Mouse (Mus musculus): ENCODE measurements around the gene Tuba1a.
"Not testable (repeated sequence)": the region's sequence is repeated elsewhere in the genome, so short reads cannot be mapped to it uniquely, and the experiment has no call there.

Tuba1a gene

DNA sequence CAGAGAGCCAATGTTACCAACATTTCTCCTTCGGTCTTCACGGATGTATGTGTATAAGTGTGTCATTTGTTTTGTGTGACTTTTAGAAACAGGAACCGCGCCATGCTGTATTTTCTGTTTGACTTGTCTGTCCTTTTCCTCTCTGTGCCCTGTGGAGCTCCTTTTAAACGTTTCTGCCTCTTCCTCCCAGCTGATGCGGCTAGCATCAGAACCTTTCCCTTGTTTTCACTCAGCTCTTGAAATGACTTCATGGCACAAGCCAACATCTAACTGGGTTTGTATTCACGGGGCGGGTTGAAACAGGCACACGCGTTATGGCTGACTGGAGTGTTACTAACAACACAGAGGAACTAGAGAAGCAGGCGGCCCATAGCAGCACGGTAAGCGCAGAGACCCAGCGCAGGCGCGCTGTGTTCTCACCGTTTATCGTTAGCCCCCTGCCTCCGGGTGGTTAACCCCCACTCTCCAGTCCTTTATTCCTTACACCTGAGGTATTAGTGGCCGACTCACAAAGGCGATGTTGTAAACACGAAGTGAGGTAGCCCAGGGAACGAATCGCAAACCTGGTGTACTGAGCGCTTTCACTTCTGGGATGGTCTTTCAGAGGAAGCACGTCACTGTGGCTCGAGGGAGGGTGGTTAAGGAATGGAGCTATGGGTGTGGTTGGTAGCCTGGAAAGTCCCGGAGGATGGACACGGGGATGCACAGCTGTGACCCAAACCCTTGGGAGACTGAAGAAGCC lies 31.9 kb upstream of the Tuba1a start:
- peak; percentile 89 for DNase-seq (ENCODE audit: low read depth)

DNA sequence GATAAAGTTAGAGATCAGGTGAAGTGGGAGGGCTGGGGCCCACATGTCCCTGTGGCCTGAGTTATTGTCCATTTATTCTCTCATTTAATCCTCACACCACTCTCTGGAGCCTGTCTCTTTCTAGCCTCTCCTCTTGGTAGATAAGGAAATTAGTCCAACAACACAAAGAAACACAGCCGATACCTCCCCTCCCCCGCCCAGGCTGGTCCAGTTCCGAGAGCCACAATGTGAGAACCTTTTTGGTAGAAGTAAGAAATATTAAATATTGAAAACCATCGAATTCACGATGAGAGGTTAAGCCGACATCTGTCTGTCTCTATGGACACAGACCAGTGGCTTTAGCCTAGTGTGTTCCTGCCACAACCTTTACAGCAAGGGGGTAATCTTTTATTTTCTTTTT lies 31.2 kb upstream of the Tuba1a start:
- no peak for DNase-seq (ENCODE audit: low read depth)

DNA sequence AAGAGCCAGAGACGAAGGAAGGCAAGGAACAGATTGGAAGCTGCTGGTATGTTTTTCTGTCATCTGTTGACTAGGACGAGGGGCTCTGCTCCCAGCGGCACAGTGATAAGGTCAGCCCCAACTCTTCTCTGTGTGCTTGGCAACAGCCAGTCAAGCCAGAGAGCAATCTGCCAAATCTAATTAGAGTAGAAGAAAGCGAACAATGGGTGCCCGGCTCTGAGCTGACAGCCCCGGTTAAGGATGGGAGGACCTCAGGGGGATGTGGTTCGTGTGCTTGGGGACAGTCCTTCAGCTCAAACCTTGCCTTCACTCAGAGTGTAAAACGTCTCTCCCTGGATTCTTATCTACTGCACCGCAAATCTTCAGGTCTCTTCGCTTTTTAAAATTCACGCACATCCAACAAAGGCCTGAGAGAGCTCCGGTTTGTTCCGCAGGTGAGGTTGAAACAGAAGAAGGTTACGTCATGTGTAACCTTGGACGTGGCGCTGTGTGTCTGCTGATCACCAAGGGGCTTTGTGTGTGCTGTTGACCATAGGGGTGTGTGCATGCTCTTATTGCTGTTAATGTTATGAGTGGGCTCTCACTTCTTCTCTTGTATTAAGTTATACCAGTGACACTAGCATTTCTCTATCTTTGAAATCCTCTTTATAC lies 30.1 kb upstream of the Tuba1a start:
- no peak for DNase-seq (ENCODE audit: low read depth)

DNA sequence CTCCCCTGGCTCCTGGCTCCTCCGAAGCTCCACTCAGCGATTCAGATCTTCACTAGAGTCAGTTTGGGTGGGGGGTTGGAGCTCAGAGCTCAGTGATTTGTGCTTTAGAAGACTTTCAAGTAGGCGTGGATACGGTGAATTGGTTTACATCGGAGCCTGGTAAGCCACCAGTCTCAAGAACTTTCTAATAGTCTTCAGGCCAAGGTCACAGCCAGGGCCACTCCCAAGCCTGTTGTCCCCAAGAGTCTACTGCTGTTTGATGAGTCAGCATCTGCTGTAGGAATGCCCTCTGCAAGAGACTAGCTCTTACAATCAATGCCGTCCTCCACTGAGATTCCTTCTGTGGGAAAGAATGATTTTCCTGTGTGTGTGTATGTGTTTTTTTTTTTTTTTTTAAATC lies 28.6 kb upstream of the Tuba1a start:
- DNase-seq (ENCODE audit: low read depth) = no peak

DNA sequence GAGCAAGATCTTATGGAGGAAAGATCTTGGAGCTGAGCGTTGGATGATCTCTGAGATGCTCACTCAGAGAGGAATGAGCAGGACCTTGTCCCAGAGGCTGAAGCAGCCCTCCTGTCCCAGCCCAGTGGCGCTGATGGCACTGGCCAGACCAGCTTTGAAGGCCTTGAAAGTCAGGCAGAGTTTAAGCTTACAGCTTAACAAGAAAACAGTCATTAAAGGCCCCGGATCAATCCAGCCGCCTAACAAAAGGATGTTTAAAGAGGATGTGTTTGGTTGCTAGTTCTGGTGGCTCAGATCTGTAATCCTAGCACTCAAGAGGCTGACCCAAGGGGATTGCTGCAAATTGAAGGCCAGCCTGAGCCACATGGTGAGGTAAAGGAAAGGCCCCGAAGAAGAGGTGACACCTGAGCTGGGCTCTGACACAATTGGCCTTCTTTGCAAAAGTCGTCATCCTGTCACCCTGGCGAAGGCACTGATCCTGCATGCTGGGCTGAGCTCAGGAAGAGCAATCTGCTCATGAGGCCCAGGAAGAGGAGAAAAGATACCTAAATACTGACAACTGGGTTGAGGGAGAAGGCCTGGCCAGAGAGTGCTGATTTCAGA lies 26.6 kb upstream of the Tuba1a start:
- DNase-seq (ENCODE audit: low read depth) = no peak

DNA sequence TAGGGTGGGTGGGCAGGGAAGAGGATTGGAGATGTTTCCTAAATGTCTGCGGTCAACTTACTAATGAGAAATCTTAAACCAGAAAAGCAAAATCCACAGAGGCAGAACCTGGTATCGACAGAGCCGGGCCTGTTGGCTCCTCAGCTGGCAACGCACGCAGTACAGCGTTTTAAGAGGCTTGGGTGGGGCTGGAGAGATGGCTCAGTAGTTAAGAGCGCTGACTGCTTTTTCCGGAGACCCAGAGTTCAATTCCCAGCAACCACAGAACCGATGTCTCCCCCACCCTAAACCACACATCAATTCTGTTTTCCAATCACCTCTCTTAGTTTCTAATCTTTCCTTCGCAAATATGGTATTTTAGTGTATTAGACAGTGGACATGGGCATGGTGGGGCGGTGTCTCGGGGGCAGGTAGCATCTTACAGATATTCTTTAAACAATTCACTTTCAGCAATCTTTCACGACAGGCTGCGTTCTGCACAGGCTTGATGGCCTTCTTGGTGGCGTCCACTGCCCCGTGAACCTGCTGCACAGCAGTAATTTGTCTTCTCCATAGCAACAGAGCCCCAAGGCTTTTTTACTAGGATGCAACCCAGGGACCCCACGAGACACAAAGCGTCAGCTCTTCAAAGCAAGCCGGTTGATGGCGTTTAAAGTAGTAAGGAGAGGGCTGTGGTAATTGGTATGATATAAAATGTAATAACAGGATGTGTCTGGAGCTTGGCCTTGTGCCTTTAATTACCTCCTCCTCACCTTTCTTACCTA lies 25.1 kb upstream of the Tuba1a start:
- DNase-seq (ENCODE audit: low read depth) = no peak

DNA sequence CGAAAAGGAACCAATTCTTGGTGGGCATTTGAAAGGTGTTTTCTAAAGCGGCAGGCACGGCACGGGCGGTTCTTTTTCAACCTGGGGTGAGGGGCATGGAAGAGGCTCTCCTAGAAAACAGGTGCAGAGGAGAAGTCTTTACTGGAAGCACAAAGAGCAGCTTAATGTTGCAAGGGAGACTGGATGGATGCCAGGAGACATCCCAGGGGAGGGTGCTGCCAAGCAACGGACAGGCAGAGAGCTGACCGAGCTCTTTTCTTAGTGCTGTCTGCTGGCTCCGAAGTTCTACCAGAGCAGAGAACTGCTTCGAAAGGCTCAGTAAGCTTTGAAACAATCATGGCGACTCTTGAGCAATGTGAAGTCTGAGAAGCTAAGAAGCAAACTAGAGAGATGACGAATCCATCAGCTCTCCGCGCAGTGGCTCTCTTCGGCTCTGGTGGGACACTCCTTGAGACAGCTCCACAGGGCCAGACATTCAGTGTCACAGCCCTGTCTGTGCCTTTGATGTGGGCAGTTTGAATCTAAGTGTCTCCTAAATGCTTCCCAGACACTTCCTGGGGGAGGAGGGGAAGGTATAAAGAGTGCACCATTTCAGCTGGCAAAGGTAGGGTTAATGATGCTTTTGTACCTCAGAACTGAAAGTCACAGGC lies 24.4 kb upstream of the Tuba1a start:
- no peak for DNase-seq (ENCODE audit: low read depth)

DNA sequence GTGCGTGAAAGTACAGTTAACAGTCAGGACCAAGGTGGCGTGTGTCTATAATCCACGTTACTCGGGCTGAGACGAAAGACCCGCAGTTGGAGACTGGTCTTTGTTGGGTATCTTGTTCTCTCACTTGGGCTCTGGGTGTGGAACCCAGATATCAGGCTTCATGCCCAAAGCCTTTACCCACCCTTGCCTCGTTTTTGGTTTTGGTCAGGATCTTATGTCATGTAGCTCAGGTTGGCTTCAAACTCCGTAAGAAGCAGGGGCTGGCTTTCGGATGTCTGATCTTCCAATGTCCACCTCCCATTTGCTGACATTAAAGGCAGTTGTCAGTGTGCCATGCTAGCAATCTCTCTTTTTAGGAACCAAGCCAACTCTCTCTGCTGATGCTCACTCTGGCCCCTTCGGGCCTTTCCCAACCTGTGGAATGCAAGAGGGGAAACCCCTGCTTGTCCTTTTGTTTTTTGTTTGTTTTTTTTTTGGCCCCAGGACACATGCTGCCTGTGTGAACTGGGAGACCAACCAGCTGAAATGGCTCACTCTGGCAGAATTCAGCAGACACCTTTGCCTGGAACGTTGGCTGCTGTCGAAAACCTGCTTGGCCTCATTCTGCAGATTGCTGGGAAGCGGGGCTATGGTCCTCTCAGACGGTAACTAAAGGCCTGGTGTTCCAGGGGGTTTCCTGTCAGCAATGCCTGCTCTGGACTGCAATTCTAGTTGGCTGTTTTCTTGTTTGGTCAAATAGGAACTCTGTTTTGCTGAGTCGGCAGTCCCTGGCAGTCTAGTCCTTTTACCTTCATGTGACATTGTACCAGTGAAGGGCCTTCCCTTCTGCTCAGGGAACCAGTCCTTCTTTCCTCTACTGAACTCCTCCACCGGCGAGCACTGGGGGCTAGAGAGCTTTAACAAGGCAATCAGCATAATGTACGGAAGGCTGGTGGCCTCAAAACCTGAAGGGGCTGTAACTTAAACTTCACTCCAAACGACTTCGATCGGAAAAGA lies 23.6 kb upstream of the Tuba1a start:
- DNase-seq (ENCODE audit: low read depth) = no peak

DNA sequence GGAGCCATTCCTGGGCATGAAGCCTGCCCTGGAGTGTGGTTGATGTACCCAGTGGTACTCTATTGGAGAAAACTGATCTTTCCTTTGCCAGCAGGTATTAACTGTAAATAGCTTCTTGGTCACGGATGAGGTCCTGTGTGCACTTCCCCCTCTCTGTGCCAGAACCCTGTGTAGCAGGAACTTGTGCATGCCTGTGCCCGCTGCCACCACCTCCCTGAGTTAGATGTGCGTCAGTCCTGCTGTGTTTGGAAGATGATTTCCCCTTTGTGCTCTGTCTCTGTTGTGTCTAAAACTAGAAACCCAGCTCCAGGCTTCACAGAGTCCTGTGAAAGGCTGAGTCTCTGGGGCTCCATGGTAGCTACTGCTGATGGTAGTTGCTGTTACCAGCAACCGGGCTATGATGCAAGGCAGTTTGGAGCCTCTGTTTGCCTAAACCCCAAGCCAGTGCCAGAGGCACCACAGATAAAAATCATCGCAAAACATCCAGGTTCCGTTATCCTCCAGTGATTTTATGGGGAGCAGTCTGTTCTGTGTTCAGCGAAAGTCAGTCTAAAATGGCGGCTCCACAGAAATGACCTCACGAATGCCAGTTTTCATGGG lies 19.6 kb upstream of the Tuba1a start:
- no peak for DNase-seq (ENCODE audit: low read depth)

DNA sequence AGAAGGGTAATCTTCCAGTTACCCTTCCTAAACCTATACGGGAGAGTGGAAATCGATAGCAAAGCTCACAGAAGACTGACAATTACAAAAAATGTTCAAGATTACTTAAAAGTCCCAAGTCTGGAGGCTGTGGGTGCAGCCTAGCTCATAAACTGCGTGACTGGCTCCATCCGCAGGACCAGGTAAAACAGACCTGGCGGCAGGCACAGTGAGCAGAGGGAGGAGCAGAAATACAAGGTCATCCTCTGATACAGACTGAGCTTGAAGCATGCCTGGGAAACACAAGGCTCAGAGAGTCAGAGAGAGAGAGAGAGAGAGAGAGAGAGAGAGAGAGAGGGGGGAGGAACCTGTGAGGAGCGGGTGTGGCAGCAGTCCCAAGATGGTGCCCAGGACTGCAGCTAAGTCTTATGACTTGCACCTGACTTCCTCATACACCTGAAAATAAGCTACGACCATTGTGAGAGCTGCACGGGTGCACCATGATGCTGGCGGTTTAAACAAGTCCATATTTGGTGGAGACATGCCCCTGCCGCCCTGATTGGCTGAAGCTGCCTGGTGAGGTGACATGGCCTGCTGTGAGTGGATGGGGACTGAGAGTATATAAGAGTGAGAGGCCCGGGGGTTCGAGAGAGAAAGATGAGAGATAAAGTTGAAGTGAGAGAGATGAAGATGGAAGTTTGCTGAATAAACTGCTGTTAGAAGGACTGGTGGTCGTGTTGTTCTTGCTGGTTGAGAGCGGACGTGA lies 18.2 kb upstream of the Tuba1a start:
- DNase-seq (ENCODE audit: low read depth) = not testable (repeated sequence)

DNA sequence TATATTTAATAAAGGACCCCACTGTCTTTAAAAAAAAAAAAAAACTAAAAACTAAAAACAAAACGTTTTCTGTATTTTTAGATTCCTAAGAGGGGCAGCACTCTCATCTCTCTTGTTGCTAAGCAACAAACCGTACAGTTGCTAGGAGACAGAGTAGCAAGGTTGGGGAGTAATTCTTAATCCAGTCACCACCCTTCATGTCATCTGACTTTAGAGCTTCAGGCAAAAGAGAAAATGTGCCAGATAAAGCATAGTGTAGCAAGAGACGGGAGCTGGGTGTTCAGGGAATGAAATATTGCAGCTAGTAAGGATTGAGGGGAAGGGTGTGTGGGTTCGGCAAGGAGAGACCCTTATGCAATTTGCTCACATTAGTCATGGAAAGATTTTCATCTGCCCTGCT lies 17.6 kb upstream of the Tuba1a start:
- DNase-seq (ENCODE audit: low read depth) = no peak

DNA sequence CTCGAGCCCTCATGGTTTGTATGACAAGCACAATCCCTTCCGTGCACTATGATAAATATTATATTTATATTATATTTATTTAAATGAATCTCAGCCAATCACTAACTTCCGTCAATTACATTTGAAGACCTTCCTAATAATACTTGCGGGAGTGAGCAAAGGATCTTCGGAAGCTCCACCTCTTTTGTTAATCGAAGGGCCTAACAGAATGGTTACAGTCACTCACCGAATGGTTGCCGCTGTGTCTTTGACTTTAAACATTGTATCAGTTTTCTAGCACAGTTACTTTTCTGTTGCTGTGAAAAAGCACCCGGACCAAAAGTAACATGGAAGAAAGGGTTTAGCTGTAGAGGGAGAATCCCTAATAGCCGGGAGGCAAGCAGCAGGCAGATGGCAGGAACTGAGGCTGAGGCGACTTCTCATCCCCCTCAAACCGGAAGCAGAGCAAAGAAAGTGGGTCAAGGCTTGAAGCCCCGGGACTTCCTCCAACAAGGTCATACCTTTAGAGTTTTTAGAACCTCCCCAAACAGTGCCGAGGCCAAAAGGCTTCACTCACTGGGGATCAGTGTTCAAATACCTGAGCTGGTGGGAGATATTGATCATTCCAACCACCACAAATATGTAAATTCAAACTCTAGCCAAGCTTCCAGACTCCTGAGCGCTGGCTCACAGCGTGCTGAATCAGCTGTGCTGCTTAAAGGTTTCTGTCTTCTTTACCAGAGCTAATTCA lies 16.0 kb upstream of the Tuba1a start:
- peak; percentile 29 for DNase-seq (ENCODE audit: low read depth)

DNA sequence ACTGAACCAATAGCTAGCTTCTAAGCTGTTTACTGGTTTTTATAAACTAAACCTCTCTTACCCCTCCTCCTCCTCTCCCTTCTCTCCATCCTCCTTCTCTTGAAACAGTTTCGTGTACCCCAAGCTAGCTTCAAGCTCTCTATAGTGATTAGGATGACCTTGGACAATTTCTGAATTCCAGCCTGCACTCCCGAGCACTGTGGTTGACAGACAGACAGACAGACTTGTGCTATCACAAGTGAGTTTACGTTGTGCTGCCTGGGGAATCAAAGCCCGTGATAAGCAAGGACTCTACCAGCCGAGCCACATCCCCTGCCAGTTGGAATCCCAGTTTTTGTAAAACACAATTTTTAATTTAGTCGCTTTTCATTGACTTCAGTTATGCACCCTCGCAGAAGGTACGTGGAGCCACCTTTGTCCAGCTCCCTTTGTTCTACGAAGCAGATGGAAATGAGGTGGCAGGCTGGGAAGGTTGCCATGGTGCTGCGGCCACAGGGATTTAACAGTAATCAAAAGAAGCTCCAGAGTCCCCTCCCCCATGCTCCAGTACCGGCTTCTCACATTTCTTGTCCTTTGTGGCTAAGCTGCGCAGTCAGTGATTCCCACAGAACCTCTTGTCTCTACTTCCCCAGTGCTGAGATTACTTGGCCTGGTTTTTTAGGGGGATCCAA lies 15.3 kb upstream of the Tuba1a start:
- no peak for DNase-seq (ENCODE audit: low read depth)

DNA sequence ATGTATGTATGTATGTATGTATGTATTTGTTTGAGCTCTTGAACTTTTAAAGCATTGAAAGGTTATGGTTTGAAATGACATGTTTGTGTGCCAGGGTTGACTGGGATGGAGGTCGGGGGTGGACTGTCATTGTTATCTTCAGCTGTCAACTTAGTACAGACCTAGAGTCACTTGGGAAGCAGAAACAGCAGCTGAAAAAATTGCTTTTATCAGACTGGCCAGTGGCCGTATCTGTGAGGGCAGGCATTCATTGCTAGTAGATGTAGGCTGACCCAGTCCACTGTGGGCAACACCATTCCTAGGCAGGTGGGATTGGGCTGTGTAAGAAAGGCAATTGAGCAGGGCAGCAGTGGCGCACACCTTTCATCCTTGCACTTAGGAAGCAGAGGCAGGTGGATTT lies 6.0 kb upstream of the Tuba1a start:
- DNase-seq (ENCODE audit: low read depth) = no peak

DNA sequence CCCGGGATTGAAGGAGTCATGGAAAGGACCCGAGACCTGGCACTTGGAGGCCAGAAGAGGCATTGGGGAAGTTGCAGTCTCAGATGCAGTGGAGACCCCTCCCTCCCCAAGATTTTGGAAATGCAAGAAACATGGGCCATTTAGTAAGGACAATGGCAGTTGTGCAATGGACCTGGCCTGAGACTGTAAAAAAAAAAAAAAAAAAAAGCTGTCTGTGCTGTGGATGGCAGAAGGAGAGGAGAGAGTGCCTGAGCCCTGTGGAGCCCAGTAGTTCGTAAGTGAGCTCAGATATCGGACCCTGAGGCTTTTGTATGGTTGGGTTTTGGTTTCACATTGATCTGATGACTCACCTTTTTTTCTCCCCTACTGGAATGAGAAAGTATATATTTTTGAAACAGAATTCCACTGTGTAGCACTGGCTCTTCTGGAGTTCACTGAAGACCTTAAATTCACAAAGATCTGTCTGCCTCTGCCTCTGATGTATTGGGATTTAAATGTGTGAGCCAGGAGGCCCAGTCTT lies 5.5 kb upstream of the Tuba1a start:
- no peak for DNase-seq (ENCODE audit: low read depth)

DNA sequence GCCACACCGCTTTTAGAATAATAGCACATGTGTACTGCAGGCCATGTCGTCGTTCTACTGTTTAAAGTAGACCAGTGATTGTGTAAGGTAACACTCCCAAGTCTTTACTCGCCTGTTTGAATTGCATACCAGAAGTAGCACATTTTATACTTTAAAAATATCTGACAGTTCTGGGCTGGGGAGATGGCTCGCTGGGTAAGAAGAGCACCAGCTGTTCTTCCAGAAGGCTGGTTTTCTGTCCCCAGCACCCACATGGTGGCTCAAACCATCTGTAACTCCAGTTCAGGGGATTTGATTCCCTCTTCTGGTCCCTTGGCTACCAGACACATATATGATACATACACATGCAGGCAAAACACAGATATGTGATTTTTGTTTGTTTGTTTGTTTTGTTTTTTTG lies 4.0 kb upstream of the Tuba1a start:
- no peak for DNase-seq (ENCODE audit: low read depth)

DNA sequence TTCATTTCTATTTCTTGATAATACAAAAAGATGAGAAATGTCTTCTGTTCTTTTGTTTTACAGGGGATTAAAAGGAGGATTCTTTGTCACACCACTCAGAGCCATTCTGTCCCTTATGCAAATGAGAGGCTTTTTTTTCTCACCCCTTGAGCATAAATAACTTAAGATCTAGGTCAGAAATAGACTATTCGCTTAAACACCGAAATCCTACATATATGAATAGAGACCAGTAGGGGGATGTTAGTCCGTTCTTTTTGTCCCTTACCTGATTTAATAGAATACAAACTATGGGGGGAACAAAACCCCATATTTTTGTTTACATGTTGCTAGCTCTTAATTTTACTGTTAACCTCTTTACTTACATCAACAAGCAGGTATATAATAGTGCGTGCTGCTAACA lies 2.5 kb upstream of the Tuba1a start:
- DNase-seq (ENCODE audit: low read depth) = no peak

DNA sequence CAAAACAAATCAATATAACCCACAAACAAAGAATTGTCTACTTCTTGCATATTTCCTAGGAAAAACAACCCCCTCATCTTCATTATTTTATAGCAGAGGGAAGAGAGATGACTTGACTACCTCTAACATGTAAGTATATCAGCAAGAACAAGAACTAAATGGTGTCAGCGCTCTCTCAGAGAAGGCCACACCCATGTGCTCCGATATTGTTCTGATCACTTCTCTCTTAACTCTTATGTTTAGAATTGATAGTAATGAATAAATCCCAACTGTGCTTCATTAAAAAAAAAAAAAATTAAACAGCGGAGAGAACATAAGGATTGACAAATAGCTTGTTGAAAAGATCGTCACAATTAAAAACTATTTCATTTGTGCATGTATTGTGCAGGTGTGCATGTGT lies 1.8 kb upstream of the Tuba1a start:
- no peak for DNase-seq (ENCODE audit: low read depth)
